Mouse (Mus musculus): Measurements from ENCODE around the gene Aspm. TPM values are rescaled to one million over a fixed set of nuclear protein-coding genes. Genes with fewer than 3 reads are reported as not detected.

Gene Aspm
- polyA plus RNA-seq, 2 experiments, result 10.9 to 16.3 TPM

DNA sequence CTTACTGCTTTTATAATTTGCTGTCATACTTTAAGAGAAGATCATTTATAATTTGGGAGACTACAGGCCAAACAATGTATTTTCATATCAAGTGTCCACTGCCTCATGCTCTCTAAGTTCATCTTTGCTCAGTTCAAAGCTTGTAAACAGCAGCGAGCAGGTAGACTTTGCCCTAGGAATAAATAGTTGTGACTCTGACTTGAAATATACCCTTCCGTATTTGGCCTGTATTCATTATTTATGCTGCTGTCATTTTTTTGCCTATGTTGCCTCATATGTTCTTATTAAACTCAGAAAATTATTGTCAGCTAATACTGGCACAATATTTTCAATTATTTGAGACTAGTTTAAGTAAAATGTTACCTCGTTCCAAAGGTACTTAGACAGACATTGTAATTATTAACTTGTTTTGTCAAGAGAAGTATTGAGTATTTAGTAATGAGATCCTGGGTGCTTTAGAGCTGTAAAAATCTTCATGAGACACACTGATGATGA, 46.7 kb downstream of the Aspm start, which contains the start of gene F13b:
Gene F13b (plus strand): TSS at position 445 of the 495 bp plus-strand sequence.
- DNase-seq (ENCODE audit: low spot score) (no peak), ATAC-seq (ENCODE audit: low FRiP score, low read depth) (no peak)
- no peak within 1 kb of the TSS for H3K27ac ChIP-seq (replicated peaks; ENCODE audit: low read depth, low read length)
- TF ChIP-seq POLR2A (IDR thresholded peaks at IDR 0.05; ENCODE audit: borderline replicate concordance, extremely low read depth, insufficient read depth, insufficient read length), result no peak
- no peak within 1 kb of the TSS for H3K9ac ChIP-seq (ENCODE audit: low read depth, low read length, severe bottlenecking)
- no peaks in the 10 kb centered on the region for H3K27me3 ChIP-seq (ENCODE audit: control insufficient read depth, insufficient read depth, low read length)
- H3K4me1 ChIP-seq (ENCODE audit: control insufficient read depth, insufficient read depth, low read length), result no peaks in the 10 kb centered on the region
- no peak within 1 kb of the TSS for H3K4me3 ChIP-seq (replicated peaks; ENCODE audit: low read length)
- H3K36me3 ChIP-seq (ENCODE audit: control insufficient read depth, insufficient read depth, low read length), result no peaks in the 10 kb centered on the region
- H3K4me2 ChIP-seq (replicated peaks; ENCODE audit: low read depth, low read length, severe bottlenecking), result no peak within 1 kb of the TSS
- 89% methylated on average over 3 of the region's 3 CpGs for WGBS
- H3K9me3 ChIP-seq (ENCODE audit: control insufficient read depth, low read length), result no peaks in the 10 kb centered on the region

DNA sequence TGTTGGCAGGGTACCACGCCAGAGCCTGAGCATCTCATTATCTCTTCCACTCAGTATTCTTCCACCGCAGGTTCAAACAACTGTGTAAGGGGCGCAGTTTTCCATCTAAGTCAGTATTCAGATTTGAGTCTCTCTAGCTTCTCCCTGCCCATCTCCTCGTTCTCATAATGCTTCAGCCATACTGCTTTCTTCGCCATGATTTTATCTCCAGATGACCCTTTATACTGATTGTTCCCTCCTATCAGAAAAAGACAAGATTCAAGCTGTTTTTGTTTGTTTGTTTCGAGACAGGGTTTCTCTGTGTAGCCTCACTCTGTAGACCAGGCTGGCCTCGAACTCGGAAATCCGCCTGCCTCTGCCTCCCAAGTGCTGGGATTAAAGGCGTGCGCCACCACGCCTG, 60.0 kb downstream of the Aspm start:
- Histone ChIP-seq H3K4me2 (replicated peaks; ENCODE audit: low read depth, low read length, severe bottlenecking) (no peak overlapping the region), H3K4me3 (replicated peaks; ENCODE audit: low read length) (no peak overlapping the region), H3K4me1 (ENCODE audit: control insufficient read depth, insufficient read depth, low read length) (no peaks in the 10 kb centered on the region), H3K9me3 (ENCODE audit: control insufficient read depth, low read length) (no peaks in the 10 kb centered on the region), H3K36me3 (ENCODE audit: control insufficient read depth, insufficient read depth, low read length) (no peaks in the 10 kb centered on the region), H3K9ac (ENCODE audit: low read depth, low read length, severe bottlenecking) (no peak overlapping the region), H3K27me3 (ENCODE audit: control insufficient read depth, insufficient read depth, low read length) (no peaks in the 10 kb centered on the region), H3K27ac (replicated peaks; ENCODE audit: low read depth, low read length) (no peak overlapping the region)
- 90% methylated on average over 12 of the region's 12 CpGs for whole genome bisulfite sequencing
- ATAC-seq (ENCODE audit: low FRiP score, low read depth) (no peak), DNase-seq (ENCODE audit: low spot score) (no peak)
- TF ChIP-seq POLR2A (IDR thresholded peaks at IDR 0.05; ENCODE audit: borderline replicate concordance, extremely low read depth, insufficient read depth, insufficient read length), result no peak

Other genes with a start within 250 kb of the Aspm start
- gene Crb1, start 77.7 kb upstream of the Aspm start, polyA plus RNA-seq (2012; rRNA removed), result 0.04 and 0.05 TPM in 2 replicates
- gene Crb1, start 77.7 kb upstream of the Aspm start, polyA plus RNA-seq (2014; fragmentation: Nextera tagmentation; extraction: Ambion mirVana), result not detected in 2 replicates
- 7.0 and 7.8 TPM in 2 replicates for gene Zbtb41, start 32.5 kb upstream of the Aspm start, polyA plus RNA-seq (2012; rRNA removed)
- gene Zbtb41, start 32.5 kb upstream of the Aspm start, polyA plus RNA-seq (2014; fragmentation: Nextera tagmentation; extraction: Ambion mirVana), result 12.8 and 15.1 TPM in 2 replicates
- not detected in 2 replicates for gene F13b, start 46.9 kb downstream of the Aspm start, polyA plus RNA-seq (2012; rRNA removed)
- gene F13b, start 46.9 kb downstream of the Aspm start, polyA plus RNA-seq (2014; fragmentation: Nextera tagmentation; extraction: Ambion mirVana), result not detected in 2 replicates
- gene Cfhr1, start 105.5 kb downstream of the Aspm start, polyA plus RNA-seq (2012; rRNA removed), result not detected in 2 replicates
- not detected in 2 replicates for gene Cfhr1, start 105.5 kb downstream of the Aspm start, polyA plus RNA-seq (2014; fragmentation: Nextera tagmentation; extraction: Ambion mirVana)